Mouse (Mus musculus): ENCODE data around the gene Ppp2r1b. TPM values are rescaled to one million over a fixed set of nuclear protein-coding genes. Genes with fewer than 3 reads are reported as not detected.
A peak's percentile ranks its signal among the peaks of the same experiment; 100 is the strongest.

Gene Ppp2r1b
- polyA plus RNA-seq, 1 experiment from 2014 or later: 43.8 TPM

DNA sequence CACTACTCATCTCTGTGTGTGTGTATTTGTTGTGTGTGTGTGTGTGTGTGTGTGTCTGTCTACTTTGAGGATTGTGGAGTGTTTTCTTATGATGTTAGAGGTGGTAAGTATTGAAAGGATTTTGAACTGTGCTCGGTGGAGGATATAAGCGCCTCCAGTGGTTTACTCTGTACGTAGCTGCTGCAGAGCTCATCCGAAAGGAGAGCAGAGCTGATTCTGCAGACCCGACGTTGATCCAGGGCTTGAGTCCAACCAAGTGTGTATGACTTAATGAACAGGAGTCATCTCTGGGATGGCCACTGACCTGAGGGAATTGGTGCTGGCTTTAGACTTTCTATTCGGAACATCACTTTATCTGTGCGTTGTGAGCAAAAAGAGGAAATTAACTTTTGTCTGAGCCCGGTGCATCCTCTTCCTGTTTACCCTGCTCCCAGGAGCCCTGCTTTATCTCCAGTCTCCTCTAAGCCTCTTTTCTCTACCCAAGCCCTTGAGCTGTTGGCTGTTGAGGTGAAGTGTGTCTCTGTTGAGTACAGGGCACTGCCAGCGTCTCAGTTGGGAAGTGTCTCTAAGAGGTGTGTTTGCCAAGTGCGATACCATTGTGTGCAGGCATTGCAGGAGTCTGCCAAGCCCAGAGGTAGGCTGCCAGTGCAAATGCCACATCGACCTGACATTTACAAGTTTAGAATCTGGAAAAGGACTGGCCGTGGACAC lies 3.9 kb upstream of the Ppp2r1b start:
- no peak overlapping the region for H3K9ac ChIP-seq (replicated peaks)
- H3K9me3 ChIP-seq (replicated peaks): no peaks in the 10 kb centered on the region
- no peak overlapping the region for H3K27ac ChIP-seq (replicated peaks)
- no peak overlapping the region for H3K4me2 ChIP-seq
- H3K27me3 ChIP-seq (replicated peaks): no peaks in the 10 kb centered on the region
- WGBS: 88% methylated on average over 13 of the region's 13 CpGs
- no peak for ATAC-seq (ENCODE audit: low FRiP score)
- peaks cover 13% of the 10 kb centered on the region for H3K36me3 ChIP-seq
- no peaks in the 10 kb centered on the region for H3K4me1 ChIP-seq
- no peak overlapping the region for H3K4me3 ChIP-seq (replicated peaks)

- Histone ChIP-seq H3K4me3 (replicated peaks) (no peak overlapping the region), H3K27me3 (replicated peaks) (no peaks in the 10 kb centered on the region), H3K4me2 (no peak overlapping the region), H3K9ac (replicated peaks) (no peak overlapping the region), H3K9me3 (replicated peaks) (no peaks in the 10 kb centered on the region), H3K4me1 (no peaks in the 10 kb centered on the region), H3K27ac (replicated peaks) (no peak overlapping the region), H3K36me3 (peaks cover 13% of the 10 kb centered on the region)
- WGBS: 38% methylated on average over 9 of the region's 9 CpGs
- ATAC-seq (ENCODE audit: low FRiP score): no peak
Observed at GRCm38 (mm10) chr9:50845547-50845946, 446 bp downstream of the Ppp2r1b start.

DNA sequence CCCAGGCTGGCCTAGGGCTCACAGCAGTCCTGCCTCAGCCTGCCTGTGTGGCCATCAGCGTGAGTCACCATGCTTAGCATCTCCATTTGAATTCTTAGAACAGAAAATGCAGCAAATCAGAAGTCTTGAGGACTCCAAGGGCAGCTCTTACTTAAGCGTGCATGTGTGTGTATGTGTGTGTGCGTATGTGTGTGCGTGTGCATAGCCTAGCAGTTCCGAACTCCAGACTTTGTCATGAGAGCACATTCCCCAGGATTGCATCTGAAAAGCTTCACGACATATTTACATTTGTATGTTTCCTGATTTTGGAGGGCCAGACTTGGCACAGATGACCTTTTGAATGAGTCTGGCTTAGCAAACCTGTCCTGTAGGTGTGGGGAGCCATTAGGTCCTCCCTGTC lies 2.0 kb downstream of the Ppp2r1b start:
- no peaks in the 10 kb centered on the region for H3K27me3 ChIP-seq (replicated peaks)

GRCm38 (mm10) chr9:50847606-50848368 lies 2.7 kb downstream of the Ppp2r1b start:
- no peak overlapping the region for H3K4me2 ChIP-seq
- no peak overlapping the region for H3K9ac ChIP-seq (replicated peaks)
- H3K4me3 ChIP-seq (replicated peaks): no peak overlapping the region
- no peaks in the 10 kb centered on the region for H3K9me3 ChIP-seq (replicated peaks)
- 68% methylated on average over 12 of the region's 12 CpGs for WGBS
- H3K4me1 ChIP-seq: no peaks in the 10 kb centered on the region
- ATAC-seq (ENCODE audit: low FRiP score): no peak
- no peaks in the 10 kb centered on the region for H3K27me3 ChIP-seq (replicated peaks)
- H3K27ac ChIP-seq (replicated peaks): no peak overlapping the region
- peaks cover 11% of the 10 kb centered on the region for H3K36me3 ChIP-seq

More for the DNA sequence above, 2.0 kb downstream of the Ppp2r1b start:
- Histone ChIP-seq H3K4me3 (replicated peaks) (no peak overlapping the region), H3K9me3 (replicated peaks) (no peaks in the 10 kb centered on the region), H3K9ac (replicated peaks) (no peak overlapping the region), H3K36me3 (peaks cover 13% of the 10 kb centered on the region), H3K4me1 (no peaks in the 10 kb centered on the region), H3K4me2 (no peak overlapping the region), H3K27ac (replicated peaks) (no peak overlapping the region)
- WGBS: 91% methylated on average over 6 of the region's 6 CpGs
- ATAC-seq (ENCODE audit: low FRiP score): no peak

- H3K27me3 ChIP-seq (replicated peaks): no peaks in the 10 kb centered on the region
- no peak overlapping the region for H3K27ac ChIP-seq (replicated peaks)
- peaks cover 3% of the 10 kb centered on the region; the same call in 1 of the 2 replicates for H3K4me1 ChIP-seq
- H3K4me3 ChIP-seq (replicated peaks): no peak overlapping the region
- no peak overlapping the region for H3K9ac ChIP-seq (replicated peaks)
- H3K36me3 ChIP-seq: peaks cover 4% of the 10 kb centered on the region
- ATAC-seq (ENCODE audit: low FRiP score): no peak
- WGBS: 77% methylated on average over 5 of the region's 5 CpGs
- no peak overlapping the region for H3K4me2 ChIP-seq
- no peaks in the 10 kb centered on the region for H3K9me3 ChIP-seq (replicated peaks)
Observed at GRCm38 (mm10) chr9:50848821-50849220, 3.7 kb downstream of the Ppp2r1b start.

GRCm38 (mm10) chr9:50849249-50849648 lies 4.1 kb downstream of the Ppp2r1b start:
- peak; percentile 77 for ATAC-seq (ENCODE audit: low FRiP score)
- Histone ChIP-seq H3K4me2 (no peak overlapping the region), H3K27ac (replicated peaks) (no peak overlapping the region), H3K27me3 (replicated peaks) (no peaks in the 10 kb centered on the region), H3K9me3 (replicated peaks) (no peaks in the 10 kb centered on the region), H3K9ac (replicated peaks) (no peak overlapping the region), H3K4me3 (replicated peaks) (no peak overlapping the region), H3K36me3 (no peaks in the 10 kb centered on the region; the same call in 1 of the 2 replicates), H3K4me1 (peaks cover 3% of the 10 kb centered on the region; the same call in 1 of the 2 replicates)
- WGBS: 24% methylated on average over 8 of the region's 8 CpGs

GRCm38 (mm10) chr9:50849755-50850154 lies 4.7 kb downstream of the Ppp2r1b start:
- Histone ChIP-seq H3K4me2 (no peak overlapping the region), H3K4me3 (replicated peaks) (no peak overlapping the region), H3K9ac (replicated peaks) (no peak overlapping the region), H3K9me3 (replicated peaks) (no peaks in the 10 kb centered on the region), H3K36me3 (no peaks in the 10 kb centered on the region), H3K27me3 (replicated peaks) (no peaks in the 10 kb centered on the region), H3K27ac (replicated peaks) (no peak overlapping the region), H3K4me1 (peaks cover 3% of the 10 kb centered on the region; the same call in 1 of the 2 replicates)
- 84% methylated on average over 9 of the region's 9 CpGs for WGBS
- no peak for ATAC-seq (ENCODE audit: low FRiP score)

DNA sequence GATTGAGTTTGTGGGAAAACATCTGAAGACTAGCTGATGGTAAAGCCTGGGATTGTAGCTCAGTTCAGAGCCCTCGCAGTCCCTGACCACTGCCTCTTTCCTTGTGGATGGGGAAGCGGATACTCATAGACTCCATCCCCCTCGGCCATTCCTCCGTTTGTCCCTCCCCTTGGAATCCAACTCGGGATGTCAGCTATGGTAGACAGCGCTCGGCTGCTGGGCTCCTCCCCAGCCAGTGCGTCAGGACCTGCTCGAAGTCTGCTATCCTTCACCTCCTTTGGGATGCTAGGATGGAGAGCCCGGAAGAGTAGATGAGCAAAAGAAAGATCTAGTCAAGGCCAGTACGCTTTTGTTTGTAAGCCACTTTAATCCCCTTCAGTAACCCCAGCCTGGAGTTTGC lies 5.2 kb downstream of the Ppp2r1b start:
- Histone ChIP-seq H3K27me3 (replicated peaks) (no peaks in the 10 kb centered on the region), H3K4me3 (replicated peaks) (no peak overlapping the region), H3K4me2 (0 out of 2 replicates have a peak overlapping the region, but pooled peaks have one; percentile 2), H3K9ac (replicated peaks) (no peak overlapping the region), H3K4me1 (peaks cover 3% of the 10 kb centered on the region; the same call in 1 of the 2 replicates), H3K36me3 (no peaks in the 10 kb centered on the region), H3K9me3 (replicated peaks) (no peaks in the 10 kb centered on the region), H3K27ac (replicated peaks) (no peak overlapping the region)
- WGBS: 38% methylated on average over 11 of the region's 11 CpGs
- ATAC-seq (ENCODE audit: low FRiP score): no peak

DNA sequence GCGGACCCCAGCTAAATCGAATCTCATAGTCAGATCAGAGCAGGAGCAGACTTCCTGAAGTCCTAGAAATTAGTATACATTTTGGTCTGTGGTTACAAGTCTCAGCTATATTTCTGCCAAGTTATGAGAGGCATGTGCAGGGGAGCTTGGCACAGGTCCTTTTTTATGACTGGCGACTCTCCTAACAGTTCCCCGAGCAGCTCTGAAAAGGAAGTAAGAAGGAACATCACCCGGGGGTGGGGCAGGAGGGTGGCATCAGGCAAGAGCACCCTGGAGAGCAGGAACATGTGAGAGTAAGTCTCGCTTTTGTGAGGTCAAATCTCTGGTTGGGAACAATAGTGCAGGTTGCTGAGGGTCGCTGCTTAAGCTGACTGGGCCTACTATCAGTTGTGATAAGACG lies 5.6 kb downstream of the Ppp2r1b start:
- Histone ChIP-seq H3K9me3 (replicated peaks) (no peaks in the 10 kb centered on the region), H3K36me3 (no peaks in the 10 kb centered on the region), H3K4me1 (peaks cover 3% of the 10 kb centered on the region; the same call in 1 of the 2 replicates), H3K27ac (replicated peaks) (no peak overlapping the region), H3K4me3 (replicated peaks) (no peak overlapping the region), H3K4me2 (no peak overlapping the region), H3K9ac (replicated peaks) (no peak overlapping the region), H3K27me3 (replicated peaks) (no peaks in the 10 kb centered on the region)
- 63% methylated on average over 8 of the region's 8 CpGs for WGBS
- ATAC-seq (ENCODE audit: low FRiP score): no peak

DNA sequence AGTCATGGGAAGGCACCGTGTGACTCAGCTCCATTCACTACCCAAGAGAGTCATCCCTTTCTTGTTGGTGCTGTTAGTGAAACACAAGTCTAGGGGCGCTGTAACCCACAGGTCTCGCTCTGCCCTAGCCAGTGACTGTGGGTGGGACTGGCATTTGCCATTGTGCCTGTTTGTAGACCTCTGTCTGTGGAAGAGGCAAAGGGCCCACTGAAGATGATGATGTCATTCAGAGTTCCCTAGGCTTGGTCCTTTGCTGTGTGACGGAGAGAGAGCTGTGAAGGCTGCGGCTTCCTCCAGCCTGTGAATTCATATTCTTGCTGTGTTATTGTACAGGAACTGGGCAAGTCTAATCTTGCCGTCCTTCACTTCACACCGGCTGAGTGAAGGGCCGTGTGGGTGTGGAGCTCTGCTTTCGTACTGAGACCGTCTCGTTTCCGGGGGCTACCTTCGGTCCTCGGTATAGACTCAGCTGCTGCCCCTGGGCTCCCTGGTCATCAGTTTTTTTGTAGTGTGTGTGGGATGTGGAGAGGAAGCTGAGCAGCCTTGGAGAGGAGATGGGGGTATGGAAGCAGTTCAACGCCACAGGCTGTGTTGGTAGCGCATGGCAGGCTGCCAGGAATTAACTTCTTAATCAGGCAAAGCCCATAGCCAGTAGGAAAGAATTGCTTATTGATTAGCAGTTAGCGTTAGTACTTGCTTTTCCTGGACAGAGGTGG lies 7.7 kb downstream of the Ppp2r1b start:
- 71% methylated on average over 17 of the region's 17 CpGs for WGBS
- Histone ChIP-seq H3K4me2 (no peak overlapping the region), H3K27me3 (replicated peaks) (no peaks in the 10 kb centered on the region), H3K4me3 (replicated peaks) (no peak overlapping the region), H3K36me3 (no peaks in the 10 kb centered on the region), H3K4me1 (peaks cover 13% of the 10 kb centered on the region), H3K9ac (replicated peaks) (no peak overlapping the region), H3K27ac (replicated peaks) (no peak overlapping the region), H3K9me3 (replicated peaks) (no peaks in the 10 kb centered on the region)
- no peak for ATAC-seq (ENCODE audit: low FRiP score)

DNA sequence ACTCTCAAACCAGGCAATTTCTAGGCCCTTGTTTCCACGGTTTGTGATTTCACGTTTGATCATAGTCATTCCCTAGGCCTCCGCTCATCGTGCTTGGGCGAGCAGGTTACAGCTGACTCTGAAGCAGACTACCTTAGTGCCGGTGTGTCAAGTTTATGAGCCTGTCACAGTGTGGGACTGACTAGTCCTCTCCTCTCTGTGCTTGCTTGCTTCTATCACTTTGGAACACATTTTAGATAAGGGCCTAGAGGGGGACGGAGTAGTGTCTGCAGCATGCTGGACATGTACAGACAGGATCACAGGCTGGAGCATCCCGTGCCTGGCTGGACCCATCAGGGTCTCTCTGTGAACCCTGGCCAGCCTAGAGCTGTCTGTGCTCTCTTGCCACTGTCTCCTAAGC lies 9.3 kb downstream of the Ppp2r1b start:
- Histone ChIP-seq H3K9me3 (replicated peaks) (no peaks in the 10 kb centered on the region), H3K27me3 (replicated peaks) (no peaks in the 10 kb centered on the region), H3K4me1 (peaks cover 17% of the 10 kb centered on the region), H3K27ac (replicated peaks) (no peak overlapping the region), H3K9ac (replicated peaks) (no peak overlapping the region), H3K4me3 (replicated peaks) (no peak overlapping the region), H3K36me3 (peaks cover 3% of the 10 kb centered on the region; the same call in 1 of the 2 replicates), H3K4me2 (no peak overlapping the region)
- ATAC-seq (ENCODE audit: low FRiP score): no peak
- WGBS: 48% methylated on average over 8 of the region's 8 CpGs
